Mouse (Mus musculus): ENCODE measurements around the gene Rps6kc1. TPM values are rescaled to one million over a fixed set of nuclear protein-coding genes. Genes with fewer than 3 reads are reported as not detected.

Rps6kc1 gene
- polyA plus RNA-seq, 1 experiment = 8.9 TPM

DNA sequence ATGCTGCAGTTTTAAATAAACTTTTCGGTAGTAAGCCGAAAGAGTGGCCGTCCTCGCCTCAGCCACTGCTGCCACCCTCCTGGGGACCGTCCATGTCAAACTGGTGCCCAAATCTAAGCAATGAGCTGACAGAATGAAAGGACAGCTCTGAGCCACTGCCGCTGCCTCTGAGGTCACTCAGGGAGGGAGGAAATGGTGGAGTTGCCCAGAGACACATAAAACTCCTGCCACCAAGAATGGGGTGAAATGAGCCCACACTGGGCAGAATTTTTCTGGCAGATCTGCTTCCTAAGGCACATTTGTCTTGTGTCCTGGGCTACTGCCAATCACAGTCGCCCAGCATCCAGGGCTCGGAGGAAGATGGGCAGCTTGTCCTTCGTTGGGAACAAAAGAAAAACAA is 255.5 kb downstream of the Rps6kc1 start:
- H3K4me1 ChIP-seq (ENCODE audit: control insufficient read depth, insufficient read depth, low read length) = no peaks in the 10 kb centered on the region
- TF ChIP-seq POLR2A (IDR thresholded peaks at IDR 0.05; ENCODE audit: borderline replicate concordance, control insufficient read depth, low read depth, low read length) (no peak), CTCF (IDR thresholded peaks at IDR 0.05; ENCODE audit: control insufficient read depth, insufficient read depth, low read length) (no peak)
- H3K4me3 ChIP-seq (replicated peaks; ENCODE audit: control insufficient read depth, low read depth, low read length) = no peak overlapping the region
- 62% methylated on average over 9 of the region's 9 CpGs for WGBS
- H3K27ac ChIP-seq (ENCODE audit: control insufficient read depth, insufficient read depth, low read depth, low read length, poor library complexity) = no peak overlapping the region

GRCm38 (mm10) chr1:190655651-190656050 is 255.9 kb downstream of the Rps6kc1 start:
- H3K4me3 ChIP-seq (replicated peaks; ENCODE audit: control insufficient read depth, low read depth, low read length) = no peak overlapping the region
- WGBS = 85% methylated on average over 7 of the region's 7 CpGs
- TF ChIP-seq POLR2A (IDR thresholded peaks at IDR 0.05; ENCODE audit: borderline replicate concordance, control insufficient read depth, low read depth, low read length) (no peak), CTCF (IDR thresholded peaks at IDR 0.05; ENCODE audit: control insufficient read depth, insufficient read depth, low read length) (no peak)
- no peaks in the 10 kb centered on the region for H3K4me1 ChIP-seq (ENCODE audit: control insufficient read depth, insufficient read depth, low read length)
- no peak overlapping the region for H3K27ac ChIP-seq (ENCODE audit: control insufficient read depth, insufficient read depth, low read depth, low read length, poor library complexity)

GRCm38 (mm10) chr1:190655081-190655480 is 256.5 kb downstream of the Rps6kc1 start:
- TF ChIP-seq POLR2A (IDR thresholded peaks at IDR 0.05; ENCODE audit: borderline replicate concordance, control insufficient read depth, low read depth, low read length) (no peak), CTCF (IDR thresholded peaks at IDR 0.05; ENCODE audit: control insufficient read depth, insufficient read depth, low read length) (no peak)
- H3K27ac ChIP-seq (ENCODE audit: control insufficient read depth, insufficient read depth, low read depth, low read length, poor library complexity) = no peak overlapping the region
- WGBS = 77% methylated on average over 7 of the region's 7 CpGs

GRCm38 (mm10) chr1:190654694-190655001 is 256.9 kb downstream of the Rps6kc1 start:
- TF ChIP-seq POLR2A (IDR thresholded peaks at IDR 0.05; ENCODE audit: borderline replicate concordance, control insufficient read depth, low read depth, low read length) (no peak), CTCF (IDR thresholded peaks at IDR 0.05; ENCODE audit: control insufficient read depth, insufficient read depth, low read length) (no peak)
- WGBS = 80% methylated on average over 6 of the region's 6 CpGs
- H3K4me3 ChIP-seq (replicated peaks; ENCODE audit: control insufficient read depth, low read depth, low read length) = no peak overlapping the region
- no peak overlapping the region for H3K27ac ChIP-seq (ENCODE audit: control insufficient read depth, insufficient read depth, low read depth, low read length, poor library complexity)
- H3K4me1 ChIP-seq (ENCODE audit: control insufficient read depth, insufficient read depth, low read length) = no peaks in the 10 kb centered on the region

More at GRCm38 (mm10) chr1:190655081-190655480, 256.5 kb downstream of the Rps6kc1 start:
- no peaks in the 10 kb centered on the region for H3K4me1 ChIP-seq (ENCODE audit: control insufficient read depth, insufficient read depth, low read length)
- no peak overlapping the region for H3K4me3 ChIP-seq (replicated peaks; ENCODE audit: control insufficient read depth, low read depth, low read length)

GRCm38 (mm10) chr1:190653989-190654693 is 257.4 kb downstream of the Rps6kc1 start:
- Histone ChIP-seq H3K4me3 (replicated peaks; ENCODE audit: control insufficient read depth, low read depth, low read length) (no peak overlapping the region), H3K27ac (ENCODE audit: control insufficient read depth, insufficient read depth, low read depth, low read length, poor library complexity) (no peak overlapping the region), H3K4me1 (ENCODE audit: control insufficient read depth, insufficient read depth, low read length) (no peaks in the 10 kb centered on the region)
- 79% methylated on average over 20 of the region's 20 CpGs for WGBS
- TF ChIP-seq POLR2A (IDR thresholded peaks at IDR 0.05; ENCODE audit: borderline replicate concordance, control insufficient read depth, low read depth, low read length) = no peak
- TF ChIP-seq CTCF (IDR thresholded peaks at IDR 0.05; ENCODE audit: control insufficient read depth, insufficient read depth, low read length) = no peak

DNA sequence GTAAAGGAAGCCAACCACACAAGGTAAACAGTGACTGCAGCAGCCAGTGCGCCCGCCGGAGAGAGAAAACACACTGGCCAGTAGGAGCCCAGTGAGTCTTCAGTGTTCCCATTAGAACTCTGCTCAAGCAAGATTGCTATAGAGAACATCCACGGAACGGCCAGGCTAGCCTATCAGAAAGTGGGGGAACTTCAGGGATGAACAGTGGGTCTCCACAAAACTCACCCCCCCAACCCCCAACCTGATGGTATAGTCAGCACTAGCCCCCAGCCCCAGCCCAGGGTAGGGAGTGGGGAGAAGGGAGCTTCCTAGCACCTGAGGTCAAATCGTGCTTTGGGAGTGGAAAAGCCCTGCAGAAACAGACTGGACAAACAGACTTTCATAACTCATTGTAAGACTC is 258.5 kb downstream of the Rps6kc1 start:
- 78% methylated on average over 6 of the region's 6 CpGs for WGBS
- H3K27ac ChIP-seq (ENCODE audit: control insufficient read depth, insufficient read depth, low read depth, low read length, poor library complexity) = no peak overlapping the region
- no peaks in the 10 kb centered on the region for H3K4me1 ChIP-seq (ENCODE audit: control insufficient read depth, insufficient read depth, low read length)
- no peak overlapping the region for H3K4me3 ChIP-seq (replicated peaks; ENCODE audit: control insufficient read depth, low read depth, low read length)
- no peak for TF ChIP-seq CTCF (IDR thresholded peaks at IDR 0.05; ENCODE audit: control insufficient read depth, insufficient read depth, low read length)
- TF ChIP-seq POLR2A (IDR thresholded peaks at IDR 0.05; ENCODE audit: borderline replicate concordance, control insufficient read depth, low read depth, low read length) = no peak

Other genes starting within 250 kb of the Rps6kc1 start
- 14.3 and 28.3 TPM in 2 replicates for gene Angel2, start 13.3 kb upstream of the Rps6kc1 start, polyA plus RNA-seq (2011; ENCODE audit: insufficient read depth, insufficient read length, low replicate concordance, missing spikeins)
- not detected in 2 replicates for gene Vash2, start 67.5 kb upstream of the Rps6kc1 start, polyA plus RNA-seq (2011; ENCODE audit: insufficient read depth, insufficient read length, low replicate concordance, missing spikeins)
- 5.2 and 5.7 TPM in 2 replicates for gene Flvcr1, start 114.4 kb upstream of the Rps6kc1 start, polyA plus RNA-seq (2011; ENCODE audit: insufficient read depth, insufficient read length, low replicate concordance, missing spikeins)
- not detected in 2 replicates for gene Spata45, start 124.9 kb upstream of the Rps6kc1 start, polyA plus RNA-seq (2011; ENCODE audit: insufficient read depth, insufficient read length, low replicate concordance, missing spikeins)
- gene Tatdn3, start 151.2 kb upstream of the Rps6kc1 start, polyA plus RNA-seq (2011; ENCODE audit: insufficient read depth, insufficient read length, low replicate concordance, missing spikeins) = 11.1 and 29.6 TPM in 2 replicates
- 5.5 and 10.6 TPM in 2 replicates for gene Nsl1, start 151.2 kb upstream of the Rps6kc1 start, polyA plus RNA-seq (2011; ENCODE audit: insufficient read depth, insufficient read length, low replicate concordance, missing spikeins)
- 2.9 and 3.8 TPM in 2 replicates for gene Batf3, start 186.1 kb upstream of the Rps6kc1 start, polyA plus RNA-seq (2011; ENCODE audit: insufficient read depth, insufficient read length, low replicate concordance, missing spikeins)